Mouse (Mus musculus): ENCODE measurements around the gene Dbp. TPM values are rescaled to one million over a fixed set of nuclear protein-coding genes. Genes with fewer than 3 reads are reported as not detected.
A peak's percentile ranks its signal among the peaks of the same experiment; 100 is the strongest.

The Dbp gene
- total RNA-seq, 2 experiments from 2014 or later: 101 to 129 TPM

DNA sequence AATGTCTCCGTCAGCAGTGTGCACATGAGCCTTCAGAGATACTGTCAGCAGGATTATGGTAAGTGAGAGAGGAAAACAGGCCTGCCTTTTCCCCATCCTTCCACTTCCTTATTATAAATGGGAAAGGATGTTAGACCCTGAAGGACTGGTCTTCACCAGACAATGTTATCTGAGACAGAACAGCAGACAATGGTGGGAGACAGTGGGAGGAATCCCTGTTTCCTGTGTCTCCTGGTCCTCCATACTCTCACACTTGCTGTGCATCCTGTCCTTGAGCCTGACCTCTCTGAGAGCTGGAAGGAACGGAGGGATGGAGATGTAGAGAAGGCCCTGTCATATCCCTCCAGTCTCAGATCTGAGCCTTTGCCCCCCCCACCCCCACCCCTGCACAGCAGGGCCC, 12.5 kb upstream of the Dbp start:
- no peak for DNase-seq (ENCODE audit: low spot score in 2 of 2)

DNA sequence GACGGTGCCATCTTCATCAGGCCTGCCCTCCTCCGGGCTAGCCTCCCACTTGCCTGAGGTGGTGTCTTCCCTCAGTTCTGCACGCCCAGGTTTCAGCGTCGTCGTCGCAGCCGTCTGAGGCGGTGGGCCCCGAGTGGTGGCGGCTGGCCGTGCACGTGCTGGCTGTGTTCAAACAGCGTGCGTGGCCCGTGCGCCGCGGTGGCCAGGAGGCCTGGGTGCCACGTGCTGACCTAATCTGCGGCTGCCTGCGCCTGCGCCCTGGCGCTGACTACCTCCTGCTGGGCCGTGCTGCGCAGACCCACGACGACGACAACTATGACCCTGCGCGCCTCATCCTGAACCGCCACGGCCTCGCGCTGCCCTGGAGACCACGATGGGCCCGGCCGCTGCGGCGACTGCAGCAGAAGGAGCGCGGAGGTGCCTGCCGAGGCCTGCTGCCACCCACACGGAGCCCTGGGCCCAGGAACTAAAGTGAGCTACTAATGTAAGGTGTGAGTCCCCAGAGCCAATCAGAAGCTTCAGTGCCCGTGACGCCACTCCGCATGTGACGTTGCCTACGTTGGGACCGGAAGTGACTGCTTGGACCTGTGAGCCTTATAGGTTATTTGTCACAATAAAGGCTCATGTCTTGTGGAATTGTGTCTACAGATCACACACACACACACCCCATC, 10.8 kb upstream of the Dbp start, which contains the start of gene Sec1:
Gene Sec1, minus strand, starts transcription at position 482 of the 671 bp plus-strand sequence.
- no peak for DNase-seq (ENCODE audit: low spot score in 2 of 2)

DNA sequence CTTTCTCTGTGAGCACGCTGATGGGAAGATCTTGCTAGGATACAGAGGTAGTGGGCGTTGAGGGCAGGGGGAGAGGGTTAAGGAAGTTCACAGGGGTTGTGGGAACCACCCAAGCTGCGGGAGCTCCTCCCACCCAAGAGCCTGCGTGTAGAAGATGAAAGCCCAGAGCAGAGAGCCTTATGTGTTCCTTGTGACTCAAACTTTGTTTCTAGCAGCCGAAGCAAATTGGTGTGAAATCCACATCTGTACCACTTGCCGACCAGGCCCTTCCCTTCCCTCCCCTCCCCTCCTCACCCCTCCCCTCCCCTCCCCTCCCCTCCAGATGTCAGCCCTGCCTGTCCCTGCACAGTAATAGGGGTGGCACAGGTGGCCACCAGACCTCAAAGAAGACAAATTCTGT, 9.8 kb upstream of the Dbp start:
- DNase-seq (ENCODE audit: low spot score in 2 of 2): no peak

DNA sequence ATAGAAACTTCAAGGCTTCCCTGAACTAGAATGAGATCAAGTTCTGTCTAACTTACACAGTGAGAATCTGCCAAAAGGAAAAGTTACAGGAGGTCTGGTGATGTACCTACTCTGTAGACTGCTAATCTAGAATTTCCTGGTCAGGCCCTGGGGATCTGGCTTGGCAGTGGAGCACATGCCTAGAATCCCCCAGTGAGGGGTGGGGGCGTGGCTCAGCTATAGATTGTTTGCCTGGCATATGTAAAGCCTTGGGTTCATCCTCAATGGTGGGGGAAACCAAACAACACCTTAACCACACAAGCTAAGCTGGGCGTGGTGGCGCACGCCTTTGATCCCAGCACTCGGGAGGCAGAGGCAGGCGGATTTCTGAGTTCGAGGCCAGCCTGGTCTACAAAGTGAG, 7.0 kb upstream of the Dbp start:
- DNase-seq (ENCODE audit: low spot score in 2 of 2): no peak

DNA sequence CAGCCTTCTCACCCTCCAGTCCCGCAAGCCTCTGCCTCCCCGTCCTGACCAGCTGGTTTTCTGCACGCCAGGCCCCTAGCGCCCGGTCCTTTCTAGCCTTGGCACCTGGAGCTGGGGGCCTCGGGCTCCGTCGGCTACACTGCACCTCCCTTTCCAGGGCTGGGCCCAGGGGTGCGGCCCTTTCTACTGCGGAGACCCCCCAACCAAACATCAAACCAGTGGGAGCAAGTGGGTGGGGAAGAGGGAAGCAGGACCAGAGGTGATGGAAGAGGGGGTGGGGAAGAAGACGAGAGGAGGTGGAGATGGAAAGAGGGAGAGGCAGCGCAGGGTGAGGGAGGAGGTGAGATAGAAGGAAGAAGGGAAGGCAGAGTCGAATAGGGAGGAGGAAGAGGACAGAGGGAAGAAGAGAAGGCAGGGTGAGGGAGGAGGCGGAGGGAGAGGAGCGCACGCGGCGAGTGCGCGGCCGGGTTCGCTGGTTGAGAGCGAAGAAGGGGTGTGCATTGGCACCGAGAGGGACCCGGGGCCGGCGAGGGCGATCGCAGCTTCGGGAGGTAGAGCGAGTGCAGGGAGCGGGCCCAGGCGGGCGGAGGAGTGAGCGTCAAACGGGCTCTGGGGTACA, 5.3 kb upstream of the Dbp start, which contains the start of gene Car11:
Gene Car11, plus strand, starts transcription at position 321 of the 619 bp plus-strand sequence.
- no peak for DNase-seq (ENCODE audit: low spot score in 2 of 2)

DNA sequence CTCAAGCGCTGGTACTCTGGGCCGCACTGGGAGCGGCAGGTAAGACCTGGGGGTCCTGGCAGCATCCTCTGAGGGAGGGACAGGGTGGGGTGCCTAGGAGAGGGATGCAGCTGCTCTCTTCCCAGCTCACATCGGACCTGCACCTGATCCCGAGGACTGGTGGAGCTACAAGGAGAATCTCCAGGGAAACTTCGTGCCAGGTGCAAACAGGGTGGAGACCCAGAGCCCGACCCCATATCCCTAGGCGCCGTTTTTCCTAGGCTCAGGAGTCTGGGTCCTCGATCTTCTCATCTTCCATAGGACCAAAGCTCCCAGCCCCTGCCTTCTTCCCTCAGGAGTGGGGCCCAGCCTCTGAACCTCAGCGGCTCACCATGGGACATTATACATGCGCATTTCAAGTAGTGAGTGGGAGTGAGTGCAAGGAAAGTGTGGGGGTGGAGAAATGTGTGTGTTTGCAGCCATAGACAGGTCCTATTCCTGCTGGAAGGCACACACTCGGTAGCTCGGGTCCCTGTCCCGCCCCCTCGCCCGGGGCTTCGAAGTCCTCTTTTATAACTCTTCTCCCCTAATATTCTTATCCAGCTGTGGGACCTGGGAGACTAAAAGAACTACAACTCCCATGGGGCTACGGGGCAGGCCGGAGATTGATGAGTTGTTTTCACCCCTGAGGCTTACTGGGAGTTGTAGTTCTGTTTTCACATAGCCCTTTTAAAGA, 4.4 kb upstream of the Dbp start:
- no peak for DNase-seq (ENCODE audit: low spot score in 2 of 2)

DNA sequence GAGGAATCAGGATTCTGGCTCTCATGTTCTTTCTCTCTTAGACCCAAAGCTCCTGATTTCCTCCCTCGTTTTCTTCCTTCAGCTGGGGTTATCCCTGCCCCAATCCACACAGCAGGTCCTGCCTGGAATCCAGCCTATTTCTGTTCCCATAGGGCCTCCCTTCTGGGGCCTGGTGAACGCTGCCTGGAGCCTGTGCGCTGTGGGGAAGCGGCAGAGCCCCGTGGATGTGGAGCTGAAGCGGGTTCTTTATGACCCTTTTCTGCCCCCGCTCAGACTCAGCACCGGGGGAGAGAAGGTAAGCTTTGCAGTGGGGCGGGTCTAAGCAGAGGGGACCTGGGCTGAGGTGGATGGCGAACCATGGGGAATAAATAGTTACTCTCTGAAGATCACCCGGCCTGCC, 3.8 kb upstream of the Dbp start:
- no peak for DNase-seq (ENCODE audit: low spot score in 2 of 2)

DNA sequence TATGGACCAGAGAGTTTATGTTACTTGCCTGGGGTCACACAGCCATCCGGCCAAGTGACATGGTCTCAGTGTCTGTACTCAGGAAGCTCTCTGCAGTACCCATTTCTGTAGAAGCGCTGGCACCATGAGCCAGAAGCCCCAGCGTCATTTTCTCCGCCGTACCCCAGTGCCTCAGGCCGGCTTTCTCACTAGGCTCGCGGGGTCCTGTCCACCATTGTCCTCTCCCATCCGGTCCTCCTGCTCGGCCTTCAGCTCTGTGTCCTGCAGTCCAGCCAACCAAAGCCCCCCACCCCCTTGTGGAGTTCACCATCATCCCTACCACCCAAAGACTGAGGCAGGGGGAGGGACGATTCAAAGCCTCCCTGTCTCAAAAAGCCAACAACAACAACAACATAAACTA, 3.3 kb upstream of the Dbp start:
- no peak for DNase-seq (ENCODE audit: low spot score in 2 of 2)

DNA sequence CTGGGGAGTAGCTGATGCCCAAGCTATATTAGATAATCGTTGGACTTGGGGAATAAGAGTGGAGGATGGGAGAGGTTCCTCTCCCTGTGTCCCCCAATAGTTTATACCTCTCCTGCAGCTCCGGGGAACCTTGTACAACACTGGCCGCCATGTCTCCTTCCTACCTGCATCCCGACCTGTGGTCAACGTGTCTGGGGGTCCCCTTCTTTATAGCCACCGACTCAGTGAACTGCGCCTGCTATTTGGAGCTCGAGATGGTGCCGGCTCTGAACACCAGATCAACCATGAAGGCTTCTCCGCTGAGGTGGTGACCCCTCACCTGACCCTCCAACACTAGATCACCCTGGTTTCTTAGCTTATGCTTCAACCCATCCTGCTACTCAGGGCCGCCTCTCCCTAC, 2.6 kb upstream of the Dbp start:
- DNase-seq (ENCODE audit: low spot score in 2 of 2): no peak

DNA sequence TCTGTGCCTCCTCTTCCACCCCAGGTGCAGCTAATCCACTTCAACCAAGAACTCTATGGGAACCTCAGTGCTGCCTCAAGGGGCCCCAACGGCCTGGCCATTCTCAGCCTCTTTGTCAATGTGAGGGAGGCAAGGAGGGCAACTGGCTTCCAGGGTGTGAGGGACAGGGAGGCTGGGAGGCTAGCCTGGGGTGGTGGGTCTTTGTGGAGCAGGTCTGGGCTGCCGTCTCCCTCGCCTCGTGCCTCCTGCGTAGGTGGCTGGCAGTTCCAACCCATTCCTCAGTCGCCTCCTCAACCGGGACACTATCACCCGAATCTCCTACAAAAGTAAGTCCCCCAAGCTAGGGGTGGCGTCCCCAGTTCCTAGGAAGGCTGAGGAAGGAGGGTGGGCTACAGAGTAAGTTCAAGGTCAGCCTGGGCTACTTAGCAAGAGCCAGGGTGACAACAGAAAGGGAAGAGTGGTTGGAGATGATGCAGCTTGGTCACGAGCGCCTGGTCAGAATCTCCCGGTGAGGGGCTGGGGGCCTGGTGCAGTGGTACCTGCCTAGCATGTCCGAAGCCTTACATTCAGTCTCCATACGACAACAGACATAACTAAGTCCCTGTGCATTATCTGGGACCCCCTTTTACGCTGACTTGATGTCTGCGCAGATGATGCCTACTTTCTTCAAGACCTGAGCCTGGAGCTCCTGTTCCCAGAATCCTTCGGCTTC, 1.9 kb upstream of the Dbp start:
- no peak for DNase-seq (ENCODE audit: low spot score in 2 of 2)

DNA sequence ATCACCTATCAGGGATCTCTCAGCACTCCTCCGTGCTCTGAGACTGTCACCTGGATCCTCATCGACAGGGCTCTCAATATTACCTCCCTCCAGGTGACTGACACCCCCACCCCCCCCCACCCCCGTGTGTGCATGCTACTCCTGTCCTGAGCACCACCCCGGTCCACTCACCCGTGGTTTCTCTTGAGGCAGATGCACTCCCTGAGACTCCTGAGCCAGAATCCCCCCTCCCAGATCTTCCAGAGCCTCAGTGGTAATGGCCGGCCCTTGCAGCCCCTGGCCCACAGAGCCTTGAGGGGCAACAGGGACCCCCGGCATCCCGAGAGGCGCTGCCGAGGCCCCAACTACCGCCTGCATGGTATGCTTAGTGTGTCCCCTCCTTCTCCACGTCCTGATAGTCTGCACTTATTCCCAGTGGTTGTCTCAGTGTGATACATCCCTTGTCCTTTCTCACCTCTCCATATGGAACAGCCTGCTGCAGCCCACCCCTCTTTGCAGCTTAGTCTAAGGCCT, 1.3 kb upstream of the Dbp start:
- DNase-seq (ENCODE audit: low spot score in 2 of 2): no peak

DNA sequence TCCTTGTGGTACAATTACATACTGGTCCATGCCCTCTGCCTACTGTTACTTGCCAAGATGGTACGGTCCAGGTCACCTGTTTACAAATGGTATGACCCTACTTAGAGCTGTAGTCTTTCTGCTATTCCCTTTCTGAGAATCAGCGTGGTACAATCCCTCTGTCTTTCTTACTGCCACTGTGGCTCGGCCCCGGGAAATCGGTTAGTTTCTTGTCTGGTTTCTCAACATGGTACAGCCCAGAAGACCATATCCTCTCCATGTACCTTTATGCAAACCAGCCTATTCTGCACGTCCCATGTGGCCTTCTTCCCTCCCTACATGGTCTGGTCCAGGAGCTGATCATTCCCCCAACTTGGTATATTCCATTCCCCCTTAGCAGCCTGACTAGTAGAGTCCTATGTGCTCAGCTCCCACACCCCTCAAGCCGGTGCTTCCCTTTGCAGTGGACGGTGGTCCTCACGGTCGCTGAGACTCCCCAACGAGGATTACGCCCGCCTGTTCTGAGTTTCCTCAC, 785 bp upstream of the Dbp start:
- DNase-seq (ENCODE audit: low spot score in 2 of 2): peak in 1 of 2 experiments; percentile 57

DNA sequence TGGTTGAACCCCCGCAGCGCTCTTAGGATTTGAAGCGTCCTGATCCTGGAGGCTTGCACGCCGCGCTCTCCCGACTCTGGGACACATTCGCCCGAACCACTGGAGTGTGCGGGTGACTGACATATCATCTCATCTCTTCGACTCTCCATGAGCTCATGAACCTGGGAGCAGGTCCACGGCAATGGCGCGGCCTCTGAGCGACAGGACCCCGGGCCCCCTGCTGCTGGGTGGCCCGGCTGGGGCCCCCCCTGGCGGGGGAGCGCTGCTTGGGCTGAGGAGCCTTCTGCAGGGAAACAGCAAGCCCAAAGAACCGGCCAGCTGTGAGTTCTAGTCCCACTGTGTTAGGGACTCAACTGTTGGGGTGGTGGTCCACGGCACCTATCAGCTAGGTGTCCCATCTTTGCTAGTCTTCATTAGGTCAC, 566 bp downstream of the Dbp start:
- no peak for DNase-seq (ENCODE audit: low spot score in 2 of 2)

DNA sequence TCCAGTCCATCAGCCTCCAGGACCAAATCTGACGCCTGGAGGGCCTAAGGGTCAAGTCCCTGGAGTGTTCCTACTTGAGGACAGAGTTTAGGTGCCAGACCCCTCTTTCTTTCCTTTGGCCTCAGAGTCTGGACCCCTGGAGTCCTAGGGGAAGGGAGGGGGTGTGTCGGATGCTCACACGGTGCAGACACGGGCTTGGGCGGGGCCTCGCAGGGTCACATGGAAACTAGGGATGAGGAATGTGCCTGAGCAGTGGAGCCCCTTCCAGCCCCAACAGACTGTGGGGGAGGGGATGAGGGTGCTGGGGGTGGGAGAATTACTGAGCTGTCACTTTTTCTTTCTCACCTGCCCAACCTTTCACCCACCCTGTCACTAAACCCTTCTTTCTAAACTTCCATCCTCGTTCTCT, 989 bp downstream of the Dbp start:
- peak in 1 of 2 experiments; percentile 70 for DNase-seq (ENCODE audit: low spot score in 2 of 2)

DNA sequence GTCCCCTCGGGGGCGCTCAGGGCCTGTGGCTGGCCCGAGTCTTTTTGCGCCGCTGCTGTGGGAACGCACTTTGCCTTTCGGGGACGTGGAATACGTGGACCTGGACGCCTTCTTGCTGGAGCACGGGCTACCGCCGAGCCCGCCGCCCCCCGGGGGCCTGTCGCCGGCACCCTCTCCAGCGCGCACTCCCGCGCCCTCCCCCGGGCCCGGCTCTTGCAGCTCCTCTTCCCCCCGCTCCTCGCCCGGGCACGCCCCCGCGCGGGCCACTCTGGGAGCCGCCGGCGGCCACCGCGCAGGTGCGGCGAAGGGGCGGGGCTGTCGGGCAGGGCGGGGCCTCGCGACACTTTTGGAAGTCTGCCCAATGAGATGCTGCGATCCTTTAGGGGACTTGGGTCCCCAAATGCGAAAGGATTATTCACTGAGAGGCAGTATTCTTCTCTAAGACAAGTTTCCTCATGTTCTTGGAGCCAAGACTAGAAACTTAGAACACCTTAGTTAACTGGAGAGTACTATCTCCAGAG, 1.9 kb downstream of the Dbp start:
- DNase-seq (ENCODE audit: low spot score in 2 of 2): peak; percentile 81 to 84

DNA sequence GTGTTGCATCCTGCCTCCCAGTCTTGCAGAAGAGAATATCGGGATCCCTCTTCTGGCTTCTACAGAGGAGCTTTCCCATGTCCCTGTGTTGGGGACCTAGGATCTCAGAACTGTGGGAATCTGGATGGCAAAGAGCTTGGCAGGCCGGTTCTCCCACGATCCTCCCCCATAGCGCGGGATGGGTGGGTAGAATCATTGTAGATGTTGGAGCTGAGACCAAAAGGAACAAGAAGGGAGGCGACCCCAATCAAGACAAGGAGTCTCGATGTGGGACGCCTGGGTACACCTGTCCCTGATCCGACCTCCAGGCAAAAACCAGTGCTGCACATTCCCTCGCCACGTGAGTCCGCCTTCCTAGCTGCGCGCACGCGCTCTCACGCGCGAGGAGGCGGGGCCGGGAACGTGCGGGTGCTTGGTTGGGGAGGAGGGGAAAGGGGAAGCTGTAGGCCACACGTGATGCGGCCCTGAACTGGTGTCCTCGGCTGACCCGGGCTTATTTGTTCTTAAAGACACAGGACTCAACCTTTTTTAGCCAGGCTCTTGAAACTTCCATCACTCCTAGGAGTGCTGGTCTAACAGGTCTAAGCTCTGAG, 2.6 kb downstream of the Dbp start:
- DNase-seq (ENCODE audit: low spot score in 2 of 2): peak; percentile 92 to 95

DNA sequence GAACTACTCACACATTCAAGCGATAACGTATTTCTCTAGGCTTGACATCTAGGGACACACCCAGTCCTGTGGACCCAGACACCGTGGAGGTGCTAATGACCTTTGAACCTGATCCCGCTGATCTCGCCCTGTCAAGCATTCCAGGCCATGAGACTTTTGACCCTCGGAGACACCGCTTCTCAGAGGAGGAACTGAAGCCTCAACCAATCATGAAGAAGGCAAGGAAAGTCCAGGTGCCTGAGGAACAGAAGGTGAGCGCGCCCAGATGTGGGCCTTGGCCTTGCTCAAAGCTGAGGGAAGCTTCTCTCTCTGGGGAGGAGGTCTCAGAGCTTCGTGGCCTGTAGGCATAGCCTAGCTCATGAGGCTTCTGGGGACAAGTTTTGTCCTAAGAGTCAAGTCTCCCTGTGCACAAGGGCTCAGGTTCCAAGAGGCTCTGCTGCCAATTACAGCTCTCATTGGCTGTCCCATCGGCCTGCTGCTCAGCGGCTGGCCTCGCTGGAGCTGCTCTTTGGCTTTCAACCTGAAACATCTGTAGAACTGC, 3.4 kb downstream of the Dbp start:
- no peak for DNase-seq (ENCODE audit: low spot score in 2 of 2)

DNA sequence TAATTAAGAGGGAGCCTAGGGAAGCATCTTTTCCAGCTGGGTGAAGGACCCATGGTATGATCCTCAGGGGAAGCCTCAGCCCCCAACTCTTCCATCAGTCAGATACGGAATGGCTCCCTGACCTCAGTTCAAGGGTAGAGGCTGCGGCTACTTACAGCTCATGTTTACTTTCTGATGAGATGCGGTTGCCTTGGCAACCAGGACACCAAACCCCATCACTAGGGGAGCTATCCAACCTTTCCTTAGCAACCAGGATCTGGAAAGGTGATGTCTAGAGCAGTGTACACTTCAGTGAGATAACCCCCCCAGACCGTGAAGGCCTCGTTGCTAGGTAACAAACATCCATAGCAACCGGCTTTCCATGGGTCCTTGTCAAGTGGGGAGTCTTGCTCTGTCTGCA, 4.1 kb downstream of the Dbp start:
- no peak for DNase-seq (ENCODE audit: low spot score in 2 of 2)

DNA sequence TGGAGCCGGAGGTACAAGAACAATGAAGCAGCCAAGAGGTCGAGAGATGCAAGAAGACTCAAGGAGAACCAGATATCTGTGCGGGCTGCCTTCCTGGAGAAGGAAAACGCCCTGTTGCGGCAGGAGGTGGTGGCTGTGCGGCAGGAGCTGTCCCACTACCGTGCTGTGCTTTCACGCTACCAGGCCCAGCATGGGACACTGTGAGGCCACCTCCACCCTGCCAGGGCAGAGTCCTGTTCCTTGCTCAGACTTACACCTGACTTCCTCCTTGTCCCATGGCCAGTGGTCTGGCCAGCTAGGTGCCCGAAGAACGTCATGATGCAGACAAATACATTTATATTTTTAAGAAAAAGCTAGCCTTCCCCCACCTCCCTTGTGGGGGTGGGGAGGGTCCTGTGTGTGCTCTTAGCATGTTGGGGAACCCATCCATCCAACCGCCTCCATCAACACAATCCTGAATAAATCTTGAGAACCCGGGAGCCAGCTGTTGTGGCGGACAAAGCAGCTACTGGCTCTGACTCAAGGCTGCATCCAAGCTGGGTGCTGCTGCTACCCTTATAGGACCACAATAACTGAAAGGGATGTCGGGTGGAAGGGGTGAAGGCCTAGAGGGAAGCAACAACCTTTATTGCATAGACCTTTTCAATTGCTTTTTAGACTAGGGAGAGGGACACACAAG, 4.9 kb downstream of the Dbp start:
- DNase-seq (ENCODE audit: low spot score in 2 of 2): no peak
